Mouse (Mus musculus) spleen, postnatal 0 days (tissue): ENCODE data around the gene Msmp. TPM values are rescaled to one million over a fixed set of nuclear protein-coding genes. Genes with fewer than 3 reads are reported as not detected.

Experiments used
- polyA plus RNA-seq: library from polyadenylated mRNA; unstranded; fragments of >200 nt; fragmentation: Nextera tagmentation; extraction: Ambion mirVana; gene quantifications from 2 replicates; pipeline ENCODE4 v1.2.1, GENCODE M21; 2015

Gene Msmp
- 0.54 and 0.72 TPM in 2 replicates for polyA plus RNA-seq

DNA sequence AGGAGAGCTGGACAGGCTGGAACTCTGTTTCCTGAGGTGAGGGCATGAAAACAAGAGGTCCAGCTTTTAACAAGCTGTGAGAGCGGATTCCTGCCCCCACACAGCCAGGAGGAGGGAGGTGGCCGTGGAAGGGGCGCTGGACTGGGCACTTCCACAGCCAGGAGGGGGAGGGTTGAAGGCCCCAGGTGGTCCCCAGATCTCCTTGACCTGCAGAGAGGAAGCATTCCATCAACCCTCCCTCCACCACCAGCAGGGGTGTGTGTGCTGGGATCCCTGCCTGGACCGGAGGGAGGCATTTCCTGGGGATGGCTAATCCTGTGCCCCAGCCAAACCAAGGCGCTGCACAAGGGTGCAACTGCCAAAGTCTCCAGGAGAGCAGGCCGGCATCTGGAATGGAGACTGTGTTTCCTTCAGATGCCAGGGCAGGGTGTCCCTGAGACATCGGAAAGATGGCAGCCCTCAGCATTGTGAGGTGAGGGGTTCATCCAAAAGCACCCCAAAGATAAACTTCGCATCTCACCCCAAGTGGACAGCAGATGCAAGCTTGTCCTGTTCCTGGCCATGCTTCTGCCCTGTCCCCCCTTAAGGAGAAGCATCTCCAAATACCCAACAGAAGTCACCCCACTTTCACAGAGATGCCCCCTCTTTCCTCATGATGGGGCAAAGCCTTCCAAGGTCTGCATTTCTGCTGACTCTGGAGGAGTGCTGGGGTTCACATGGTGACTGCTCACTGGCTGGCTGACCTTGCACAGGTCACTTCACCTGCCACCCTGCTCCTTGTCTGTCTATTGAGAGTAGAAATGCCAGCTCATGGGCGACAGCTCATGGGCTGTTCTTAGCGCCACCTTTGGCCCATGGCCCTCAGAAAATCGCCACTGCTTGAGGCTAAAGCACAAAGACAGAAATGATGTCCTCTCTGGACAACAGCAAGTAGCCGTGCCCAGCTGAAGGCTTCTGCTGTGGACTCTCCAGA is at the start of gene Msmp:
Gene Msmp, minus strand, starts transcription at position 51 of the 973 bp plus-strand sequence.

DNA sequence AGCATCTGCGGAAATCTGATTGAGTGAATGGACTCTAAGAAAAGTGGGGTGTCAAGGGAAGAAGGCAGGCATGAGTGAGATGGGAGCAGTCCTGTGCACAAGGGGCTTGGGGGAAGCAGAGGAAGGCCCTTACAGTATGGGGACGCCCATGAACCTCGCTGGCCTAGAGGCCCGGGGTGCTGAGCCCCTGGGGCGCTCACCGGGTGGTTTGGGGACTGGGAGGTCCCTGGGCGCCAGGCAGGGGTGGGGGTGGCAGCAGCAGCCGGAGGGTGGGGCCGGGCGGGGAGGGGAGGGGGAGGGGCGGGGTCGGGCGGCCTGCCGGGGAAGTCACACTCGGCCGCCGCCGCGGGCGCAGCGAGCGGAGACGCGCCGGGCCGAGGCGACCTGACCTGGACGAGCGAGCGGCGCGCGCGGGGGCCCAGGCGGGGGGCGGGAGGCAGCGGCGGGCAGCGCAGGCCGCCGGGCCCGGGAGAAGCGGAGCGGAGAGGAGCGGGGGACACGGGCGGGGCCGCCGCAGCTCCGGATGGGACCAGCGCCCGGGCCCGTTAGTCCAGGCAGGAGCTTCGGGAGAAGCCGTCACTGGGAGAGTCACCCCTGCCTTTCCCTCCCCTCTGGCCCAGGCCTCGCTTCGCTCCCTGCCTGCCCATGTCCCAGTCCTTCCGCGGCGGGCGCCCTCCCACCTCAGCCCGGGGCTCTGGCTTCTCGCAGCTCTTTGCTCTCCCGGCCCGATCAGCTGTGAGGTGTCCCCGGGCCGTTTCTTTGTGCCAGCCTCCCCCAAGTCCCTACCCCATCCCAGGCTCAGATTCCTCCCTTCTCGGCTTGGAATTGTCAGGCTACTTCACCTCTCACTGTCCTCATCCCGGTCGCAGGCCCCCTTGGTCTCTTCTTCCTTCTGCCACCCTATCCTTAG is 47.0 kb upstream of the Msmp start, which contains the start of gene Npr2:
Gene Npr2, plus strand, starts transcription at position 890 of the 910 bp plus-strand sequence.

DNA sequence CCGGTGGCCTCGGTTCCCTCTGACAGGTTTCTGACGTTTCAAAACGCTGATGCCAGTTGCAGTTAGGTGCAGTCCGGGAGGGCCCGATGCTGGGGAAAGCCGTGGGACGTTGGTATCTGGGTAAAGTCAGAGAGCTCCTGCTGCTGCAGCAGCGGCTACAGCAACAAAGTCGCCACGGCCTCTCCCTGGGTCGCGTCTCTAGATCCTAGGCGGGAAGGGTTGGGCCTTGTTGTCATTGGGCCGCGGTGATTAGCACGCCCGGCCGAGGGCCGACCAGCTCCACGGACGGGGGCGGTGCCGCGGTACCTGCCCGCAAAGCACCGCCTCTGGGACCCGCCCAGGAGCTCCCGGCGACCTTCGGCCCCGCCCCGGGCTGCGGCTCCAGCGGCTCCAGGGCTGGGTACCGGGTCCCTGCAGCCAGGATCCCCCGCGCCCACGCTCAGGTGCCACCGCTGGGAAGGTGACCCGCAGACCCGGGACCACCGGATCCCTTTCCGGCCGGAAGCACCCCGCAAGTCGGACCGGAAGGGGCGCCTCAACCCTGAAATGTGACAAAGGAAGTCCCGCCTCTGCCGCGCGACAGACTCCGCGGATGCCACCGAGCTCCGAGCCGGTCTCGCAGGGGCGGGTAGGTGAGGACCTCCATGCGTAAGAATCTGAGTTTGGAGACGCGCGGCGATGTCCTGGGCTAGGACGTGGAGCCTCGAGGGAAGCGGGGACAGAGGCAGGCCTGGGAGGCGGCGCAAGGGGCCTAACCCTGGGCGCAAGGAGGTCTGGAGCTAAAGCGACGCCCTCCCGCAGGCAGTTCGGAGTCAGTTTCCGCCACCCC is 5.7 kb downstream of the Msmp start, which contains the start of the genes Rgp1 and Gba2:
Gene Rgp1, plus strand, starts transcription at position 340 of the 829 bp plus-strand sequence.
Gene Gba2, minus strand, starts transcription at position 498 of the 829 bp plus-strand sequence.

DNA sequence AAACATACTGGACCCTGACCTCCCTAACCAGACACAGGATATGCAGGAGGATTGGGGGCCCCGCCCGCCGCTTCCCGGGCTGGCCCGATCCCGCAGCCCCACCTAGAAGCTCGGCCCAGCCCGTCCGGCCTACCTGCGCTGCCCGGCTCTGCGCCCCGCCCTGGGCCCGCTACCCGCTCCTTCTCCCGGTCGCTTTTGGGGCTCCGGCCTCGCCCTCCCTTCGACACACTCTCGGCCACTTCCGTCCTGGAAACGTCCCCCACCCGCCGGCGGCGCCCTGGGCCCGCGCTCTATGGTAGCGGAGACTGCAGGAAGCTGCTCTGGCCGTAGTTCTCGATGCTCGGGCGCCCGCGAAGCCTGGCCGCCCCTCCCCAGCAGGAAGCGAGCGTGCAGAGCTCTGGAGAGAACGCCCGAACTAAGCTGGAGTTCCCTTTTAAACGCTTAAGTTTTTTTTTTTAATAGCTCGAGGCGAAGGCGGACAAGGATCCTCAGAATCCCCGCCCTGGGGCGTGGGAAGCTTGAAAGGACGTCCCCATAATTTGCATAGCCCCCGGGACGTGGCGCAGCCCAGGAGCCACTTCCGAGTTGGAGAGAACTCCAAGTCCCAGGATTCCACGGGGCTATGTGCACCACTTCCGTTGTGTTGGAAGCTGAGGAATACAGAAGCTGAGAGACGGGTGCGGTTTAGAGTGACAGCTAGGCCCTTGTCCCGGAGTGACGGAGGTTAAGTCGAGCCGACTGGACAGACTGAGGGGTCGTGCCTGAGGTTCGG is 22.1 kb downstream of the Msmp start, which contains the start of the genes Creb3 and Tln1:
Gene Creb3, plus strand, starts transcription at position 336 of the 772 bp plus-strand sequence.
Gene Tln1, minus strand, starts transcription at position 695 of the 772 bp plus-strand sequence.

Other genes starting within 250 kb of the Msmp start
- 3.6 and 3.9 TPM in 2 replicates for gene Rusc2, start 202.5 kb downstream of the Msmp start, polyA plus RNA-seq
- not detected in 2 replicates for gene Fam166b, start 155.4 kb downstream of the Msmp start, polyA plus RNA-seq
- gene Tesk1, start 142.6 kb downstream of the Msmp start, polyA plus RNA-seq: 1.3 and 2.5 TPM in 2 replicates
- 8.4 and 12.7 TPM in 2 replicates for gene Cd72, start 129.9 kb downstream of the Msmp start, polyA plus RNA-seq
- 0.59 and 1.4 TPM in 2 replicates for gene Sit1, start 100.8 kb downstream of the Msmp start, polyA plus RNA-seq
- gene Ccdc107, start 91.6 kb downstream of the Msmp start, polyA plus RNA-seq: 42.9 and 45.9 TPM in 2 replicates
- 38.1 and 40.1 TPM in 2 replicates for gene Arhgef39, start 84.8 kb downstream of the Msmp start, polyA plus RNA-seq
- 3.2 and 3.7 TPM in 2 replicates for gene Car9, start 77.5 kb downstream of the Msmp start, polyA plus RNA-seq
- gene Tpm2, start 60.7 kb downstream of the Msmp start, polyA plus RNA-seq: 63.0 and 70.1 TPM in 2 replicates
- 23.7 and 33.8 TPM in 2 replicates for gene Creb3, start 22.2 kb downstream of the Msmp start, polyA plus RNA-seq
- gene Tln1, start 21.8 kb downstream of the Msmp start, polyA plus RNA-seq: 62.7 and 73.4 TPM in 2 replicates
- gene Rgp1, start 5.8 kb downstream of the Msmp start, polyA plus RNA-seq: 16.0 and 17.6 TPM in 2 replicates
- 16.9 and 18.2 TPM in 2 replicates for gene Gba2, start 5.6 kb downstream of the Msmp start, polyA plus RNA-seq
- 3.3 and 4.7 TPM in 2 replicates for gene Npr2, start 47.4 kb upstream of the Msmp start, polyA plus RNA-seq
- 0.20 and 0.70 TPM in 2 replicates for gene Spag8, start 69.1 kb upstream of the Msmp start, polyA plus RNA-seq
- 73.1 and 79.8 TPM in 2 replicates for gene Hint2, start 72.0 kb upstream of the Msmp start, polyA plus RNA-seq
- 1.1 and 1.5 TPM in 2 replicates for gene Tmem8b, start 84.5 kb upstream of the Msmp start, polyA plus RNA-seq
- 1.5 and 2.0 TPM in 2 replicates for gene Fam221b, start 84.7 kb upstream of the Msmp start, polyA plus RNA-seq
- gene Olfr70, start 116.3 kb upstream of the Msmp start, polyA plus RNA-seq: not detected in 2 replicates
- gene Olfr71, start 125.8 kb upstream of the Msmp start, polyA plus RNA-seq: not detected in 2 replicates
- 0.17 and 0.59 TPM in 2 replicates for gene Hrct1, start 142.7 kb upstream of the Msmp start, polyA plus RNA-seq
- 0.07 TPM in 1 of 2 replicates, not detected in the other for gene Spaar, start 145.5 kb upstream of the Msmp start, polyA plus RNA-seq
- gene Olfr159, start 186.5 kb upstream of the Msmp start, polyA plus RNA-seq: not detected in 2 replicates
- gene Olfr156, start 239.4 kb upstream of the Msmp start, polyA plus RNA-seq: not detected in 2 replicates